Comparison of ENCODE assay signal across 8 mouse cellular contexts in genomic region chr7:30232631-30233148, GRCm38 (mm10). TPM values are rescaled to one million over a fixed set of nuclear protein-coding genes. Genes with fewer than 3 reads are reported as not detected.
DNase-seq lines count a peak whose midpoint lies in the region; ATAC-seq and TF ChIP-seq lines count a peak whose summit lies in the region.

No protein-coding gene starts in this region.

- H3K9ac ChIP-seq in ES-E14 (ENCODE audit: insufficient read depth, low read depth, low read length, poor library complexity, severe bottlenecking) = peak overlapping the region; percentile 88
- peak overlapping the region; percentile 70 for H3K9ac ChIP-seq in embryonic facial prominence, embryonic 15.5 days
- peak overlapping the region; percentile 58 for H3K9ac ChIP-seq in heart, postnatal 0 days (replicated peaks; ENCODE audit: low read depth, low read length)

- ATAC-seq in embryonic facial prominence, embryonic 15.5 days (ENCODE audit: insufficient number of reproducible peaks, low FRiP score, low TSS enrichment, low read depth) = no peak
- peak; percentile 14; the same call in 1 of the 2 replicates for ATAC-seq in heart, postnatal 0 days (ENCODE audit: insufficient read depth, low read depth)

- no peaks in the 10 kb centered on the region for H3K27me3 ChIP-seq in embryonic facial prominence, embryonic 15.5 days
- no peaks in the 10 kb centered on the region for H3K27me3 ChIP-seq in heart, postnatal 0 days (ENCODE audit: control insufficient read depth, insufficient read depth, low read length)

- H3K36me3 ChIP-seq in ES-E14 (ENCODE audit: control insufficient read depth, insufficient read depth, low read length, poor library complexity, severe bottlenecking) = peaks cover 14% of the 10 kb centered on the region; the same call in 1 of the 2 replicates
- peaks cover 28% of the 10 kb centered on the region for H3K36me3 ChIP-seq in embryonic facial prominence, embryonic 15.5 days
- peaks cover 14% of the 10 kb centered on the region for H3K36me3 ChIP-seq in heart, postnatal 0 days (replicated peaks; ENCODE audit: control insufficient read depth, insufficient read depth, low read length)

- peaks cover 0 to 8% of the 10 kb centered on the region in 2 experiments; a peak in 1 of 4 replicates for H3K4me1 ChIP-seq in ES-E14 (ENCODE audit: control insufficient read depth in 2 of 2, insufficient read depth in 2 of 2, low read length in 2 of 2, poor library complexity in 1 of 2)
- peaks cover 23% of the 10 kb centered on the region for H3K4me1 ChIP-seq in embryonic facial prominence, embryonic 15.5 days
- H3K4me1 ChIP-seq in heart, postnatal 0 days (ENCODE audit: control insufficient read depth, insufficient read depth) = peaks cover 9% of the 10 kb centered on the region

- in situ Hi-C loops in ES-E14 (cut with MboI; ENCODE audit: low sequenced_read_pairs in 2 of 2, unreplicated experiment in 2 of 2) = no loop called here

- 3% methylated on average over 24 of the region's 24 CpGs for WGBS in embryonic facial prominence, embryonic 15.5 days
- WGBS in heart, postnatal 0 days = 3% methylated on average over 24 of the region's 24 CpGs

- peak overlapping the region; percentile 79 for H3K4me2 ChIP-seq in embryonic facial prominence, embryonic 15.5 days (replicated peaks)
- peak overlapping the region; percentile 76 for H3K4me2 ChIP-seq in heart, postnatal 0 days (ENCODE audit: low read depth, low read length)

- H3K4me3 ChIP-seq in ES-E14 (ENCODE audit: insufficient read depth in 1 of 2, low read depth in 1 of 2, low read length in 2 of 2, poor library complexity in 1 of 2, severe bottlenecking in 1 of 2) = peak overlapping the region; percentile 81 to 84
- H3K4me3 ChIP-seq in embryonic facial prominence, embryonic 15.5 days (replicated peaks) = peak overlapping the region; percentile 82
- H3K4me3 ChIP-seq in heart, postnatal 0 days (ENCODE audit: low read depth, low read length) = peak overlapping the region; percentile 64
- peak overlapping the region; percentile 91 for H3K4me3 ChIP-seq in layer of hippocampus, adult 2 months

- peak; percentile 55 for TF ChIP-seq CTCF in heart, postnatal 0 days (IDR thresholded peaks at IDR 0.05; ENCODE audit: low read depth)
- TF ChIP-seq CTCF in layer of hippocampus, adult 2 months (conservative IDR thresholded peaks at IDR 0.05) = peak; percentile 67

- DNase-seq in ES-E14 (ENCODE audit: low read depth, low spot score) = peak; percentile 69
- DNase-seq in adrenal gland, postnatal 4 days (ENCODE audit: low spot score in 2 of 2) = peak; percentile 21 to 34
- DNase-seq in heart, postnatal 0 days (ENCODE audit: low spot score) = peak; percentile 67
- peak in 1 of 2 experiments; percentile 38 for DNase-seq in layer of hippocampus, adult 2 months (ENCODE audit: low spot score in 2 of 2)
- DNase-seq in lung, postnatal 25 days (ENCODE audit: low spot score) = peak; percentile 49
- DNase-seq in retina, postnatal 1 day = peak; percentile 71
- no peak for DNase-seq in Muller cell, postnatal 12 days (ENCODE audit: inconsistent ontology term)

- no peaks in the 10 kb centered on the region for H3K9me3 ChIP-seq in ES-E14 (ENCODE audit: control insufficient read depth, insufficient read depth, low read depth, low read length)
- H3K9me3 ChIP-seq in embryonic facial prominence, embryonic 15.5 days (replicated peaks) = no peaks in the 10 kb centered on the region
- no peaks in the 10 kb centered on the region for H3K9me3 ChIP-seq in heart, postnatal 0 days (replicated peaks; ENCODE audit: control insufficient read depth, low read length)

- no peak for TF ChIP-seq EP300 in heart, postnatal 0 days (IDR thresholded peaks at IDR 0.05; ENCODE audit: low read depth)

- H3K27ac ChIP-seq in ES-E14 (ENCODE audit: insufficient read depth, low read depth, low read length, poor library complexity, severe bottlenecking) = peak overlapping the region; percentile 37
- H3K27ac ChIP-seq in embryonic facial prominence, embryonic 15.5 days (replicated peaks) = peak overlapping the region; percentile 98
- H3K27ac ChIP-seq in heart, postnatal 0 days (ENCODE audit: low read depth) = peak overlapping the region; percentile 82
- H3K27ac ChIP-seq in layer of hippocampus, adult 2 months = peak overlapping the region; percentile 98

TF ChIP-seq in ES-E14, 5 proteins besides CTCF, POLR2A, EP300 and RAD21:
- TF ChIP-seq CHD2 (IDR thresholded peaks at IDR 0.05; ENCODE audit: low read depth, low read length) (no peak), HCFC1 (IDR thresholded peaks at IDR 0.05; ENCODE audit: borderline replicate concordance, insufficient read depth, low read length) (no peak), MAFK (IDR thresholded peaks at IDR 0.05; ENCODE audit: insufficient read depth, low read depth, low read length) (no peak), ZC3H11A (IDR thresholded peaks at IDR 0.05; ENCODE audit: borderline replicate concordance, low read depth, low read length) (no peak), ZNF384 (IDR thresholded peaks at IDR 0.05; ENCODE audit: low read depth, low read length) (no peak)

RNA-seq across cellular contexts. Expression of gene Tbcb, which starts 0.6 kb away (rescaled TPM):
- total RNA-seq in ES-E14 (2012; rRNA removed) = 158 and 173 TPM in 2 replicates
- 10 to 100 TPM; 84.3 to 85.1 TPM for total RNA-seq in adrenal gland, postnatal 4 days (2021)
- polyA plus RNA-seq in embryonic facial prominence, embryonic 15.5 days (2015; fragmentation: Nextera tagmentation; extraction: Ambion mirVana) = 172 and 177 TPM in 2 replicates
- 40.0 and 80.7 TPM in 2 replicates for total RNA-seq in heart, postnatal 0 days (2014; rRNA removed; ENCODE audit: low replicate concordance)
- 131 and 137 TPM in 2 replicates for polyA plus RNA-seq in heart, postnatal 0 days (2015; fragmentation: Nextera tagmentation; extraction: Ambion mirVana)
- total RNA-seq in layer of hippocampus, adult 2 months (2021) = 100 to 1,000 TPM; 113 to 116 TPM

RNA-seq across cellular contexts. Expression of gene Polr2i, which starts 0.9 kb away (rescaled TPM):
- total RNA-seq in ES-E14 (2012; rRNA removed) = 209 and 309 TPM in 2 replicates
- total RNA-seq in adrenal gland, postnatal 4 days (2021) = 10 to 100 TPM; 82.1 to 84.3 TPM
- 155 and 160 TPM in 2 replicates for polyA plus RNA-seq in embryonic facial prominence, embryonic 15.5 days (2015; fragmentation: Nextera tagmentation; extraction: Ambion mirVana)
- 105 and 799 TPM in 2 replicates for total RNA-seq in heart, postnatal 0 days (2014; rRNA removed; ENCODE audit: low replicate concordance)
- polyA plus RNA-seq in heart, postnatal 0 days (2015; fragmentation: Nextera tagmentation; extraction: Ambion mirVana) = 109 and 112 TPM in 2 replicates
- 10 to 100 TPM; 59.6 to 59.8 TPM for total RNA-seq in layer of hippocampus, adult 2 months (2021)

RNA-seq across cellular contexts. Expression of gene Ovol3, which starts 2.8 kb away (rescaled TPM):
- total RNA-seq in ES-E14 (2012; rRNA removed) = not detected in 2 replicates
- total RNA-seq in adrenal gland, postnatal 4 days (2021) = not detected
- 0.31 and 0.39 TPM in 2 replicates for polyA plus RNA-seq in embryonic facial prominence, embryonic 15.5 days (2015; fragmentation: Nextera tagmentation; extraction: Ambion mirVana)
- total RNA-seq in heart, postnatal 0 days (2014; rRNA removed; ENCODE audit: low replicate concordance) = not detected in 2 replicates
- not detected in 2 replicates for polyA plus RNA-seq in heart, postnatal 0 days (2015; fragmentation: Nextera tagmentation; extraction: Ambion mirVana)
- not detected for total RNA-seq in layer of hippocampus, adult 2 months (2021)

RNA-seq across cellular contexts. Expression of gene Capns1, which starts 34.1 kb away (rescaled TPM):
- total RNA-seq in ES-E14 (2012; rRNA removed) = 160 and 164 TPM in 2 replicates
- total RNA-seq in adrenal gland, postnatal 4 days (2021) = 100 to 1,000 TPM; 418 to 431 TPM
- polyA plus RNA-seq in embryonic facial prominence, embryonic 15.5 days (2015; fragmentation: Nextera tagmentation; extraction: Ambion mirVana) = 111 and 113 TPM in 2 replicates
- total RNA-seq in heart, postnatal 0 days (2014; rRNA removed; ENCODE audit: low replicate concordance) = 356 and 427 TPM in 2 replicates
- polyA plus RNA-seq in heart, postnatal 0 days (2015; fragmentation: Nextera tagmentation; extraction: Ambion mirVana) = 84.4 and 88.5 TPM in 2 replicates
- 100 to 1,000 TPM; 213 to 224 TPM for total RNA-seq in layer of hippocampus, adult 2 months (2021)

RNA-seq across cellular contexts. Expression of gene Thap8, which starts 47.2 kb away (rescaled TPM):
- total RNA-seq in ES-E14 (2012; rRNA removed) = 1.2 and 2.7 TPM in 2 replicates
- total RNA-seq in adrenal gland, postnatal 4 days (2021) = under 1 TPM; 0.54 to 0.70 TPM
- 0.34 and 0.49 TPM in 2 replicates for polyA plus RNA-seq in embryonic facial prominence, embryonic 15.5 days (2015; fragmentation: Nextera tagmentation; extraction: Ambion mirVana)
- total RNA-seq in heart, postnatal 0 days (2014; rRNA removed; ENCODE audit: low replicate concordance) = not detected in 2 replicates
- polyA plus RNA-seq in heart, postnatal 0 days (2015; fragmentation: Nextera tagmentation; extraction: Ambion mirVana) = 0.33 and 0.41 TPM in 2 replicates
- under 1 TPM; 0.44 to 0.56 TPM for total RNA-seq in layer of hippocampus, adult 2 months (2021)

Comparison
In these comparisons a context has a peak if more than half of its experiments do, and no peak if none do; other contexts are left out.
1. H3K27ac ChIP-seq: peak in every context shown above with its lines; median percentile 98 in embryonic facial prominence, embryonic 15.5 days; 98 in layer of hippocampus, adult 2 months; 82 in heart, postnatal 0 days; 37 in ES-E14.